Mouse (Mus musculus) C2C12 (cell line): ENCODE measurements around the gene Slamf6.
"Not testable (repeated sequence)": the region's sequence is repeated elsewhere in the genome, so short reads cannot be mapped to it uniquely, and the experiment has no call there.

Source experiments
- CEBPB ChIP-seq: IDR thresholded peaks from one replicate; pipeline ENCODE4 v1.6.1; 2011; ENCODE audit warnings: low read depth, mild to moderate bottlenecking, control low read depth, moderate library complexity
- CTCF ChIP-seq: IDR thresholded peaks from one replicate; pipeline ENCODE4 v1.5.1; 2011; ENCODE audit not compliant: control insufficient read depth, insufficient read depth, insufficient read length
- FOSL1 ChIP-seq: IDR thresholded peaks from one replicate; pipeline ENCODE4 v1.8.0; 2011; ENCODE audit warnings: mild to moderate bottlenecking, low read length; ENCODE audit not compliant: poor library complexity, insufficient read depth, severe bottlenecking
- MAX ChIP-seq: IDR thresholded peaks from one replicate; pipeline ENCODE4 v1.6.1; 2011; ENCODE audit warnings: mild to moderate bottlenecking, control low read depth
- MYOD1 ChIP-seq: IDR thresholded peaks from one replicate; pipeline ENCODE4 v1.6.1; 2011; ENCODE audit warnings: low read depth; ENCODE audit not compliant: control insufficient read depth, insufficient read length
- MYOG ChIP-seq: IDR thresholded peaks from one replicate; pipeline ENCODE4 v1.6.1; 2011; ENCODE audit not compliant: control insufficient read depth, insufficient read length; ENCODE audit errors: extremely low read depth
- USF1 ChIP-seq: IDR thresholded peaks from one replicate; pipeline ENCODE4 v1.6.1; 2011; ENCODE audit warnings: low read depth, mild to moderate bottlenecking, control low read depth, moderate library complexity

DNA sequence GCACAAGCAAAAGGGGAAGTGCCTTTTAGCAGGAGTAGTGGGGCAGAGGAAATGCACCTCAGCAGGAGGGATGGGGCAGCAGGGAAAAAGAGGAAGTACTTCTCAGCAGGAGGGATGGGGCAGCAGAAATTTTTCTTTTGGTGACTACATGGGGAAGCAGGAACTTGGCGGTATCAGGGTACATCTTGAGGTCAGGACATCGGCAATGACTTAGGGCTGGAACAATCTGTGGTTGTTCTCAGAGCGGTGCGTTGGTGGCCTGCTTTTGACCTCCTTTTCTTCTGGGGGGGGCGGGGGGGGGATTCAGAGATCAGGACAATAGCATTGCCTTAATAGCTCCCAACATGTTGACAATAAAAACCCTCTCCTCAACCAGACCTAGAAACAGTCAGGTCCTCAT, 22.0 kb upstream of the Slamf6 start, which contains the start of gene Gm10521:
- TF ChIP-seq MYOG, CTCF, USF1, MAX, CEBPB, MYOD1, FOSL1: not testable (repeated sequence)
